Mouse (Mus musculus) erythroblast, embryonic 14.5 days (primary cell): ENCODE measurements around the gene Gnmt.

Experiments used
- GATA1 ChIP-seq: IDR thresholded peaks from 2 replicates; pipeline ENCODE4 v1.6.1; 2012; ENCODE audit warnings: low read length, inconsistent platforms, mixed read lengths
- TAL1 ChIP-seq: IDR thresholded peaks from 3 replicates; pipeline ENCODE4 v1.6.1; 2012; ENCODE audit warnings: low read length, inconsistent platforms, mixed read lengths

- TF ChIP-seq GATA1 (no peak), TAL1 (no peak)
These were observed 50.6 kb downstream of the Gnmt start, which contains the start of gene Mea1 for GRCm38 (mm10) chr17:46678416-46678815.
